12 mouse cellular contexts compared by ENCODE assay signal in genomic region chr8:120124836-120125389, GRCm38 (mm10). TPM values are rescaled to one million over a fixed set of nuclear protein-coding genes. Genes with fewer than 3 reads are reported as not detected.
DNase-seq lines count a peak whose midpoint lies in the region; ATAC-seq lines count a peak whose summit lies in the region.
"Had no signal": no experiment of that assay in that cellular context is flagged by ENCODE, and none has a peak within 500 bp of the region (broad histone marks: within the 10 kb centered on the region; RNA-seq: fewer than 3 reads in every experiment).

No protein-coding gene starts in this region.

- 70% methylated on average over 7 of the region's 7 CpGs for WGBS in heart, embryonic 16.5 days
- 55% methylated on average over 7 of the region's 7 CpGs for WGBS in embryonic facial prominence, embryonic 12.5 days
- 52% methylated on average over 7 of the region's 7 CpGs for WGBS in forebrain, embryonic 14.5 days
- 32% methylated on average over 7 of the region's 7 CpGs for WGBS in midbrain, embryonic 11.5 days

- no peak overlapping the region for H3K4me3 ChIP-seq in heart, embryonic 16.5 days (ENCODE audit: low read length)
- H3K4me3 ChIP-seq in embryonic facial prominence, embryonic 12.5 days = no peak overlapping the region
- H3K4me3 ChIP-seq in forebrain, embryonic 14.5 days (ENCODE audit: low read depth, low read length) = no peak overlapping the region
- H3K4me3 ChIP-seq in midbrain, embryonic 11.5 days (ENCODE audit: low read depth, low read length) = no peak overlapping the region
- H3K4me3 ChIP-seq: liver, embryonic 13.5 days; myocyte had no signal

- DNase-seq in heart, postnatal 36 days = no peak
- peak; percentile 36 for DNase-seq in forebrain, embryonic 14.5 days (ENCODE audit: low spot score)
- peak; percentile 89 for DNase-seq in midbrain, embryonic 11.5 days (ENCODE audit: low spot score, missing footprints)
- no peak for DNase-seq in c-Kit-positive CD71-positive TER-119-positive erythroid progenitor cells, embryonic 14.5 days (ENCODE audit: low spot score)
- no peak for DNase-seq in cerebellum, adult 9-11 months
- DNase-seq: liver, embryonic 13.5 days; thymus, postnatal 36 days had no signal

- H3K4me2 ChIP-seq in heart, embryonic 16.5 days (ENCODE audit: low read depth, low read length) = no peak overlapping the region
- H3K4me2 ChIP-seq in embryonic facial prominence, embryonic 12.5 days (replicated peaks) = no peak overlapping the region
- no peak overlapping the region for H3K4me2 ChIP-seq in forebrain, embryonic 14.5 days (ENCODE audit: low read length)
- no peak overlapping the region for H3K4me2 ChIP-seq in midbrain, embryonic 11.5 days
- H3K4me2 ChIP-seq: liver, embryonic 13.5 days had no signal

- H3K9me3 ChIP-seq in heart, embryonic 16.5 days (replicated peaks; ENCODE audit: control insufficient read depth, low read length) = 0 out of 2 replicates have a peak, but pooled peaks cover 4% of the 10 kb centered on the region
- no peaks in the 10 kb centered on the region for H3K9me3 ChIP-seq in embryonic facial prominence, embryonic 12.5 days
- H3K9me3 ChIP-seq in forebrain, embryonic 14.5 days (replicated peaks; ENCODE audit: control insufficient read depth, low read length) = no peaks in the 10 kb centered on the region
- no peaks in the 10 kb centered on the region for H3K9me3 ChIP-seq in midbrain, embryonic 11.5 days (ENCODE audit: control insufficient read depth, low read length)
- H3K9me3 ChIP-seq: liver, embryonic 13.5 days had no signal

- peak overlapping the region; percentile 58 for H3K27ac ChIP-seq in heart, embryonic 16.5 days (ENCODE audit: low read length)
- H3K27ac ChIP-seq in embryonic facial prominence, embryonic 12.5 days = no peak overlapping the region
- 0 out of 2 replicates have a peak overlapping the region, but pooled peaks have one; percentile 30 for H3K27ac ChIP-seq in forebrain, embryonic 14.5 days (ENCODE audit: low read depth, low read length)
- H3K27ac ChIP-seq in midbrain, embryonic 11.5 days (ENCODE audit: low read depth, low read length) = peak overlapping the region; percentile 65
- H3K27ac ChIP-seq: liver, embryonic 13.5 days had no signal

- H3K4me1 ChIP-seq in heart, embryonic 16.5 days (ENCODE audit: control insufficient read depth, insufficient read depth, low read length) = peaks cover 64% of the 10 kb centered on the region
- peaks cover 12% of the 10 kb centered on the region for H3K4me1 ChIP-seq in embryonic facial prominence, embryonic 12.5 days
- 0 out of 2 replicates have a peak, but pooled peaks cover 8% of the 10 kb centered on the region for H3K4me1 ChIP-seq in forebrain, embryonic 14.5 days (ENCODE audit: control insufficient read depth, insufficient read depth, low read length)
- H3K4me1 ChIP-seq in midbrain, embryonic 11.5 days (ENCODE audit: control insufficient read depth, insufficient read depth, low read length) = peaks cover 40% of the 10 kb centered on the region

- H3K9ac ChIP-seq in heart, embryonic 16.5 days (ENCODE audit: low read length) = no peak overlapping the region
- 0 out of 2 replicates have a peak overlapping the region, but pooled peaks have one; percentile 27 for H3K9ac ChIP-seq in embryonic facial prominence, embryonic 12.5 days
- no peak overlapping the region for H3K9ac ChIP-seq in forebrain, embryonic 14.5 days (ENCODE audit: low read length)
- peak overlapping the region; percentile 24; the same call in 1 of the 2 replicates for H3K9ac ChIP-seq in midbrain, embryonic 11.5 days (ENCODE audit: low read length)
- H3K9ac ChIP-seq: liver, embryonic 13.5 days had no signal

- H3K27me3 ChIP-seq in heart, embryonic 16.5 days (ENCODE audit: control insufficient read depth, insufficient read depth, low read length) = no peaks in the 10 kb centered on the region
- peaks cover 6% of the 10 kb centered on the region; the same call in 1 of the 2 replicates for H3K27me3 ChIP-seq in embryonic facial prominence, embryonic 12.5 days
- H3K27me3 ChIP-seq in forebrain, embryonic 14.5 days (replicated peaks; ENCODE audit: control insufficient read depth, insufficient read depth, low read length) = no peaks in the 10 kb centered on the region
- H3K27me3 ChIP-seq in midbrain, embryonic 11.5 days (ENCODE audit: control insufficient read depth, insufficient read depth, low read length) = no peaks in the 10 kb centered on the region; the same call in 1 of the 2 replicates

- ATAC-seq in heart, embryonic 16.5 days (replicated peaks; ENCODE audit: extremely low read depth, insufficient read depth, low FRiP score) = no peak
- no peak for ATAC-seq in embryonic facial prominence, embryonic 12.5 days (ENCODE audit: insufficient number of reproducible peaks, insufficient read depth, low FRiP score, low TSS enrichment)
- no peak for ATAC-seq in forebrain, embryonic 14.5 days
- ATAC-seq in midbrain, embryonic 11.5 days (ENCODE audit: low FRiP score) = peak; percentile 65

- intact Hi-C loops in heart, postnatal 36 days (cut with DNase I) = no loop called here

- H3K36me3 ChIP-seq in heart, embryonic 16.5 days (ENCODE audit: control insufficient read depth, insufficient read depth) = no peaks in the 10 kb centered on the region
- H3K36me3 ChIP-seq in embryonic facial prominence, embryonic 12.5 days = no peaks in the 10 kb centered on the region
- H3K36me3 ChIP-seq in forebrain, embryonic 14.5 days (ENCODE audit: control insufficient read depth, insufficient read depth, low read length) = no peaks in the 10 kb centered on the region
- H3K36me3 ChIP-seq in midbrain, embryonic 11.5 days (ENCODE audit: control insufficient read depth, insufficient read depth, low read length) = no peaks in the 10 kb centered on the region
- H3K36me3 ChIP-seq: liver, embryonic 13.5 days had no signal

RNA-seq across cellular contexts. Expression of gene 6430548M08Rik, which starts 11.0 kb away (rescaled TPM):
- 8.4 and 9.4 TPM in 2 replicates for polyA plus RNA-seq in heart, embryonic 16.5 days (2015; fragmentation: Nextera tagmentation; extraction: Ambion mirVana)
- total RNA-seq in heart, postnatal 36 days (2021) = 10 to 100 TPM; 13.8 to 15.9 TPM
- 5.9 and 6.5 TPM in 2 replicates for polyA plus RNA-seq in embryonic facial prominence, embryonic 12.5 days (2016; fragmentation: Nextera tagmentation; extraction: Ambion mirVana)
- 20.4 and 30.1 TPM in 2 replicates for polyA plus RNA-seq in forebrain, embryonic 14.5 days (2014; fragmentation: Nextera tagmentation; extraction: Ambion mirVana)
- polyA plus RNA-seq in midbrain, embryonic 11.5 days (2014; fragmentation: Nextera tagmentation; extraction: Ambion mirVana) = 12.4 and 13.5 TPM in 2 replicates

RNA-seq across cellular contexts. Expression of gene Zdhhc7, which starts 23.6 kb away (rescaled TPM):
- polyA plus RNA-seq in heart, embryonic 16.5 days (2015; fragmentation: Nextera tagmentation; extraction: Ambion mirVana) = 35.8 and 37.8 TPM in 2 replicates
- 10 to 100 TPM; 30.5 to 31.1 TPM for total RNA-seq in heart, postnatal 36 days (2021)
- polyA plus RNA-seq in embryonic facial prominence, embryonic 12.5 days (2016; fragmentation: Nextera tagmentation; extraction: Ambion mirVana) = 34.7 and 38.9 TPM in 2 replicates
- polyA plus RNA-seq in forebrain, embryonic 14.5 days (2014; fragmentation: Nextera tagmentation; extraction: Ambion mirVana) = 19.5 and 21.8 TPM in 2 replicates
- polyA plus RNA-seq in midbrain, embryonic 11.5 days (2014; fragmentation: Nextera tagmentation; extraction: Ambion mirVana) = 24.2 and 25.9 TPM in 2 replicates

RNA-seq across cellular contexts. Expression of gene Fam92b, which starts 52.4 kb away (rescaled TPM):
- polyA plus RNA-seq in heart, embryonic 16.5 days (2015; fragmentation: Nextera tagmentation; extraction: Ambion mirVana) = 0.66 and 0.79 TPM in 2 replicates
- not detected for total RNA-seq in heart, postnatal 36 days (2021)
- 0.70 and 1.7 TPM in 2 replicates for polyA plus RNA-seq in embryonic facial prominence, embryonic 12.5 days (2016; fragmentation: Nextera tagmentation; extraction: Ambion mirVana)
- 2.3 and 2.4 TPM in 2 replicates for polyA plus RNA-seq in forebrain, embryonic 14.5 days (2014; fragmentation: Nextera tagmentation; extraction: Ambion mirVana)
- polyA plus RNA-seq in midbrain, embryonic 11.5 days (2014; fragmentation: Nextera tagmentation; extraction: Ambion mirVana) = 2.4 and 3.4 TPM in 2 replicates
- total RNA-seq: hematopoietic stem cell, adult 5-6 weeks had no signal
- polyA plus RNA-seq: liver, embryonic 13.5 days; myocyte; small intestine, adult 2 months had no signal

Comparison
In these comparisons a context has a peak if more than half of its experiments do, and no peak if none do; other contexts are left out.
1. H3K9ac ChIP-seq: peak in embryonic facial prominence, embryonic 12.5 days (single experiment) and midbrain, embryonic 11.5 days (single experiment); none in heart, embryonic 16.5 days (single experiment) and forebrain, embryonic 14.5 days (single experiment).
2. DNase-seq: peak in forebrain, embryonic 14.5 days (single experiment) and midbrain, embryonic 11.5 days (single experiment); none in heart, postnatal 36 days (0 of 2), c-Kit-positive CD71-positive TER-119-positive erythroid progenitor cells, embryonic 14.5 days (single experiment) and cerebellum, adult 9-11 months (single experiment).